Mouse (Mus musculus) erythroblast, embryonic 14.5 days (primary cell): ENCODE results near the gene Ccdc51. TPM values are rescaled to one million over a fixed set of nuclear protein-coding genes. Genes with fewer than 3 reads are reported as not detected.

ENCODE experiments used
- H3K27me3 ChIP-seq: 2 replicates; pipeline ENCODE4 v1.6.1; 2012; ENCODE audit warnings: inconsistent platforms; ENCODE audit not compliant: control insufficient read depth
- H3K36me3 ChIP-seq: 2 replicates; pipeline ENCODE4 v1.6.1; 2012; ENCODE audit warnings: mild to moderate bottlenecking, inconsistent platforms; ENCODE audit not compliant: control insufficient read depth
- H3K4me1 ChIP-seq: 2 replicates; pipeline ENCODE4 v1.6.1; 2012; ENCODE audit warnings: inconsistent platforms; ENCODE audit not compliant: control insufficient read depth
- H3K4me3 ChIP-seq: replicated peaks from 2 replicates; pipeline ENCODE3; 2012; ENCODE audit warnings: moderate library complexity, mild to moderate bottlenecking, inconsistent platforms
- H3K9me3 ChIP-seq: 2 replicates; pipeline ENCODE4 v1.6.1; 2012; ENCODE audit warnings: low read length, inconsistent platforms, mixed read lengths; ENCODE audit not compliant: control insufficient read depth
- GATA1 ChIP-seq: IDR thresholded peaks from 2 replicates; pipeline ENCODE4 v1.6.1; 2012; ENCODE audit warnings: low read length, inconsistent platforms, mixed read lengths
- TAL1 ChIP-seq: IDR thresholded peaks from 3 replicates; pipeline ENCODE4 v1.6.1; 2012; ENCODE audit warnings: low read length, inconsistent platforms, mixed read lengths
- polyA plus RNA-seq: library from polyadenylated mRNA; stranded (reverse); fragments of >175 nt; gene quantifications from 2 replicates; pipeline ENCODE4 v1.2.3, GENCODE M21; 2012

The Ccdc51 gene
- polyA plus RNA-seq, 1 experiment, result 0.85 TPM

- TF ChIP-seq TAL1, result no peak
- H3K4me1 ChIP-seq, result peaks cover 52% of the 10 kb centered on the region
- no peaks in the 10 kb centered on the region for H3K9me3 ChIP-seq
- no peaks in the 10 kb centered on the region for H3K27me3 ChIP-seq
- H3K36me3 ChIP-seq, result peaks cover 33% of the 10 kb centered on the region
- peak overlapping the region; percentile 48 for H3K4me3 ChIP-seq
Measured at GRCm38 (mm10) chr9:109055271-109056030, 26.8 kb upstream of the Ccdc51 start.

GRCm38 (mm10) chr9:109056081-109056690, 26.1 kb upstream of the Ccdc51 start:
- TF ChIP-seq GATA1 (no peak), TAL1 (no peak)
- H3K9me3 ChIP-seq, result no peaks in the 10 kb centered on the region
- peaks cover 35% of the 10 kb centered on the region for H3K36me3 ChIP-seq
- H3K4me1 ChIP-seq, result peaks cover 52% of the 10 kb centered on the region
- no peaks in the 10 kb centered on the region for H3K27me3 ChIP-seq
- no peak overlapping the region for H3K4me3 ChIP-seq

GRCm38 (mm10) chr9:109056916-109057315, 25.4 kb upstream of the Ccdc51 start:
- Histone ChIP-seq H3K9me3 (no peaks in the 10 kb centered on the region), H3K4me3 (no peak overlapping the region), H3K36me3 (peaks cover 39% of the 10 kb centered on the region), H3K4me1 (peaks cover 52% of the 10 kb centered on the region), H3K27me3 (no peaks in the 10 kb centered on the region)
- no peak for TF ChIP-seq GATA1
- TF ChIP-seq TAL1, result no peak

GRCm38 (mm10) chr9:109057543-109057942, 24.8 kb upstream of the Ccdc51 start:
- no peaks in the 10 kb centered on the region for H3K27me3 ChIP-seq
- H3K36me3 ChIP-seq, result peaks cover 43% of the 10 kb centered on the region
- H3K4me3 ChIP-seq, result no peak overlapping the region

GRCm38 (mm10) chr9:109058006-109058765, 24.1 kb upstream of the Ccdc51 start:
- peaks cover 50% of the 10 kb centered on the region for H3K36me3 ChIP-seq
- TF ChIP-seq TAL1 (no peak), GATA1 (no peak)
- H3K4me3 ChIP-seq, result peak overlapping the region; percentile 65
- no peaks in the 10 kb centered on the region for H3K27me3 ChIP-seq
- H3K9me3 ChIP-seq, result no peaks in the 10 kb centered on the region
- H3K4me1 ChIP-seq, result peaks cover 52% of the 10 kb centered on the region

More at GRCm38 (mm10) chr9:109057543-109057942, 24.8 kb upstream of the Ccdc51 start:
- H3K9me3 ChIP-seq, result no peaks in the 10 kb centered on the region
- TF ChIP-seq TAL1, result no peak
- TF ChIP-seq GATA1, result no peak
- H3K4me1 ChIP-seq, result peaks cover 52% of the 10 kb centered on the region

- Histone ChIP-seq H3K27me3 (no peaks in the 10 kb centered on the region), H3K4me3 (peak within 1 kb of the TSS; percentile 65), H3K9me3 (no peaks in the 10 kb centered on the region), H3K36me3 (peaks cover 61% of the 10 kb centered on the region), H3K4me1 (peaks cover 51% of the 10 kb centered on the region)
- TF ChIP-seq GATA1 (no peak), TAL1 (no peak)
Measured at GRCm38 (mm10) chr9:109059136-109059903, 23.0 kb upstream of the Ccdc51 start, which contains the start of gene Trex1. Gene Trex1 (minus strand): TSS chr9:109059734.

GRCm38 (mm10) chr9:109060184-109060897, 22.0 kb upstream of the Ccdc51 start:
- Histone ChIP-seq H3K36me3 (peaks cover 71% of the 10 kb centered on the region), H3K4me1 (peaks cover 41% of the 10 kb centered on the region), H3K9me3 (no peaks in the 10 kb centered on the region), H3K27me3 (no peaks in the 10 kb centered on the region), H3K4me3 (no peak overlapping the region)
- TF ChIP-seq TAL1, result no peak
- TF ChIP-seq GATA1, result no peak

GRCm38 (mm10) chr9:109060898-109061295, 21.4 kb upstream of the Ccdc51 start:
- Histone ChIP-seq H3K27me3 (no peaks in the 10 kb centered on the region), H3K9me3 (no peaks in the 10 kb centered on the region), H3K4me3 (no peak overlapping the region), H3K4me1 (peaks cover 35% of the 10 kb centered on the region), H3K36me3 (peaks cover 77% of the 10 kb centered on the region)
- TF ChIP-seq GATA1 (no peak), TAL1 (no peak)
